Mouse (Mus musculus) layer of hippocampus, adult 9-11 months (tissue): ENCODE data around the gene Rb1.

Experiments
- DNase-seq: peaks from one replicate; pipeline ENCODE4 v3.0.0; 2022

The Rb1 gene

DNA sequence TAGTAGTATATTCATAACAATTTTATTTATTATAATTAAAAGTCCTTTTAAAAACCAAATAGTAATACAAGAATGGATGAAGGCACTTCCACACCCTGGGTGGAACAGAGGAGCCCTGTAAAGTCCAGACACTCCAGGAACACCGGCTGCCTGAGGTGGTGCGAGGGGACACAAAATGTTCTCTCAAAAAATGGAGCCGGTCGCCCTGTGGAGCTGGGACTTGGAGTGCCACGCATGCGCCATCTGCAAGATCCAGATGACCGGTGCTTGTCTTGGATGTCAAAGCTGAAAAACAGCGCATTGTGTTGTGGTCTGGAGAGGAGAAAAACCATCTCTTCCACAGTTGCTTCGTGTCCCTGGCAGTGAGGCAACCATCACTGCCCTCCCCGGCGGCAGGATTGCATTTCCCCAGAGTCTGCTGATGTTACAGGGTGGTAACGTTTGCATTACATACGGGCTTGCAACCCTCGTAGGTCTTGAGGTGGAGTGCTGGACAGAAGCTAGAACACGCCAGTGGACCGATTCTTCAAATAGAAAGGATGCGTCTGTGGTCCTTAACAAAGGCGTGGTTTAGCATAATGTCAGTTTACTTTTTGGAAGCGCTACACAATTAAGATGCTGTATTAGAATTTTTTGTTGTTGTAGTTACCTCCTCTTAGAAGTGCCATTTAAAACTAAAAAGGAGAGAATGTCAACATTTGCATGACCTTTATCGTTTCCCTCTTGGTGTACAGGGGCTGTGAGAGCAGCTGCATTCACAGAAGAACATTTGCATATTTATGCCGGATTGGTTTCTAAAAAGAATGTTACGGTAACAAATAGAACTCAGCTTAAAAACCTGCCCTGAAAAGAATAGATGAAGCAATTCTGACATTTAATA is 9.5 kb upstream of the Rb1 start:
- no peak for DNase-seq

DNA sequence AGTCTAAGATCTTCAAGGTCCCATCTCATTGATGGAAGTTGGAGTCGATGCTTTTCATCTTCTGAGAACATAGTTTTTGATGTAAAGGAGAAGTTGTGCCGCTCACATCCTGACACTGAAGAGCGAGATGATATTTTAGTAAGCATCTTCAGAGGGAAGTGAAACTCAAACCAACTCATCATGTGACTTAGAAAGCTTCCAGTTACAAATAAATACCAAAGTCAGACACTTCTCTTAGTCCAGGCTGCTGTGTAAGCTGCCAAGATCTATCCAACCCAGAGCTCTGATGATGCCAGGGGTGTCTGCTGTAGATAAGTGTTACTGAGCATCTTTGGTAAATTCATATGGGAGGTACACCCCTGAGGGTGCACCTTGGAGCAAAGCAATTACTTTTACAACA is 8.3 kb upstream of the Rb1 start:
- DNase-seq = no peak

DNA sequence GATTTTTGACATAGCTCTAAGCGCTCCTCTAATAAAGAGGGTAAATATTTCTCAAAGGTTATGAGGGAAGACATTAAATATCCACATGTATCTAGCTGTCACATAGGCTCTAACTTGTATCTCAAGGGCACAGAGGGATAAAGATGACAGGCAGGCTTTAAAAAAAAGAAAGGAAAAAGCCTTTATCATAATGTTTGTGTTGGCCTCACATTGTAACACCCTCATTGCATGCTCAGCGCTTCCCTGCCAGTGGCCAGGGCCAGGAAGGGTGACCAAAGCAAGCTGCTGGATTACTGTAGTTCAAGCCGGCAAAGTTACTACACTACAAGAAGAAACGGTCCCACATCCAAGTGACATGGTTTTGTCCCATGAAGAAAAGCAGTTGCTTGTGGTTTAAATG is 5.8 kb upstream of the Rb1 start:
- no peak for DNase-seq

DNA sequence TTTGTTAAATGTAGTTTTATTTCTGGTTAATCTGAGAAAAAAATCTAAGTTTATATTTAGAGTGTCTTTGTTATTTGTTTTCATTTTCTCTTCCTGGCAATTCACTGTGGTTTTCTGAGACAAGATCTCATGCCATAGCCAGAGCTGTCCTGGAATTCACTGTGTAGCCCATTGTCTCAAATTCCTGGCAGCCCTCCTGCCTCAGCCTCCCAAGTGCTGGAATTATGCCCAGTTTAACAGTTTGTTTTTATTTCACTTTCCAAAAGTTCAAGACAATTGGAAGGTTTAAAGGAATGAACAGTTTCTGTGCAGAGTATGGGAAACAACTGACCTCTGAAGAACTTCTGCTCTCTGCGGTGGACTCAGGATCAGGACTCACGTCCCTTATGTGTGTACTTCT is 4.2 kb upstream of the Rb1 start:
- no peak for DNase-seq

DNA sequence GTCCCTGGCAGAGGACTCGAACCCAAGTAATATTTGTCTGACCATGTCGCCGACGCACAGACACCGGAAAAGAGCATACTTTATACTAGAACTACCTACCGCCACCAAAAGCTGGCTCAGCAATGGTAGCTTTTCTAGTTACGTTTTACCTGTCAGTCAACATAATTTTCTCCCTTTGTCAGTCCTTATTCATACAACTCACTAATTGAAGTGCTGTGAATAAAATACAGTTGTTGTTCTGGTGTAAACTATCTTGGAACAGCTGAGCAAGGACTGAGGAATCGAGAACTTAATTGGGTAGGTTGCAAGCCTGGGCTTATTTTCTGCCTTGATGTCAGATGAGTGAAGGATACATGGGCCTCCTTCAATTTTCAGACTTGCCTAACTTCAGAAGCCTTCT is 889 bp upstream of the Rb1 start:
- DNase-seq = no peak

DNA sequence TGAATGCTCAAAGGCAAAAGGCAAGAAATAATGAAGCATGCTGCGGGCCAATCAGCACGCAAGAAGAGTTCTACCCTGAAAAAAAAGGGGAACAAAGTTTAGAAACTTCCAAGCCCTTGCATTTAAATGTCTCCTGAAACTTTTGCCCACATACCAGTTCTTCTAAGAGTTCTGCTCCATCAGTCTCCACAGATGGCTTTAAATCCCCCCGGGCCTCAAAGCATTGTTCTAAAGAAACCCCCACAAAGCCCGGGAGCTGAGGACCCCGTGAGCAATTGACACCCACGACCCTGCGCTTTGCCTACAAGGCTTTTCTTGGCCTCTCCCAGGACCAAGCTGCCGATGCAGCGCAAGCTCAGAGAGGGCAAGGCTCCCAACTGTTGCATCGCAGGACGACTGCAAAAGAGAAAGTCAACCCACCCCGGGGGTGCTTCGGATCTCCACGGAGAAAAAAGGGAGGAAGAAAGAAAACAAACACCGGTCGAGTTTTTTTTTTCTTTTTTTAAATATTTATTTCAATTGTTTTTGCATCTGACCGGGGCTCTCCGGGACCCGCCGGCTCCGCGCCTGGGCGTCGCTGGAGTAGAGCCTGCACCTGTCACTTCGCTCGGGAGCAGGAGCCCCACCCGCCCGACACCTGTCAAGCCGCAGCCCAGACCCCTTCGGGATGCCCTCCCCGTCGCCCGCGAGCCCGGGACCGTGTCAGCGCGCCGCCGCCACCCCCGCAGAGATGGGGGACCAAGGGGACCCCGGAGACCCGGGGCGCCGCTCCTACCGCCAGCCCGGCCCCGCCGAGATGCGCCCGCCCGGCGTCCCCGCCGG is 777 bp downstream of the Rb1 start:
- DNase-seq = no peak

DNA sequence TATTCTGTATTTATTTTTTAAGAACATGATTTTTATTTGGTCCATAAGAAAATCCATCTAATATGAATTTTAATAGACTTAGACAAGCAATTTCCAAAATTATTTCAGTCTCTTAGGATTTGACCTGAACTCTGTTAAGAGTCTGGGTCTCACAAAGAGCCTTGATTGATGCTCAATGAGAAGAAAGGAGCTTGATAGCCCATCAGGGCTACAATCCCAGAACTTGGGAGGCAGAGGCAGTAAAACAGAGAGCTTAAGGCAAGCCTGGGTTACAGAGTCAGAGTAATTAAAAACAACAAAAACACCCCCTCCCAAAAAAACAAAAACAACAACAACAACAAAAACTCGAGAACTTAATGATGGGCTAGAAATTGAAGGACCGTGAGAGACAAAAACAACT is 1.7 kb downstream of the Rb1 start:
- no peak for DNase-seq

DNA sequence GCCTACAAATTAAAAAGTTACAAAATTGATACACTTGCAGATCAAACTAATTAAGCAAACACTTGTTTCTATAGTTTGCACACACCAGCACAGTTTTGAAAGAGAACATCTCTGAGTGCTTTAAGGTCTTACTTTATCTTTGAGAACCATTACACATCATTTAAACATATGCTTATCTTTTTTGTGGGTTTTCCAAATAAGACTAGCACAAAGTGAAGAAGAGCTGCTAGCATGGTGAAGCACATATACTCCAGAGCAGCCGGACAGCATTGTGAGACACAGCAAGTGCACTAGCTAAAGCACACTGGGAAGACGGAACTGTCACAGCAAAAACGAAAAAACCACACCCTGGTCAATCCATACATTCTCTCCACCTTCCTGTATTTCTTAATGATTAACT is 3.5 kb downstream of the Rb1 start:
- DNase-seq = no peak

DNA sequence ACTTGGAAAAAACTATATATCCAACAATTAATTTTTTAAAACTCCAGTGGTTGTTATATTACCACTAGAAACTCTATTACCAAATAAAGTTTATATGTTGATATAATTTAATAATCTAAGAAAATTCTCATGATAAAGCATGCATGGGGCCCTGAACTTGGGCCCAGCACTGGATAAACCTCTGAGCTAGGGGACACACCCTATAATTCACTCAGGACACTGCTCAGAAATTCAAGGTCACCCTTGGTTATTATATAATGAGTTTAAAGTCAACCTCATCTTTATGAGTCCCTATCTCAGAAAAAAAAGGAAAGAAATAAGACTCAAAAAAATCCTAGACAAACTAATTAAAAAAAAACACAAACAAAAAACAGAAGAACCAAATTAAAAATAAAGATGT is 8.7 kb downstream of the Rb1 start:
- DNase-seq = no peak

DNA sequence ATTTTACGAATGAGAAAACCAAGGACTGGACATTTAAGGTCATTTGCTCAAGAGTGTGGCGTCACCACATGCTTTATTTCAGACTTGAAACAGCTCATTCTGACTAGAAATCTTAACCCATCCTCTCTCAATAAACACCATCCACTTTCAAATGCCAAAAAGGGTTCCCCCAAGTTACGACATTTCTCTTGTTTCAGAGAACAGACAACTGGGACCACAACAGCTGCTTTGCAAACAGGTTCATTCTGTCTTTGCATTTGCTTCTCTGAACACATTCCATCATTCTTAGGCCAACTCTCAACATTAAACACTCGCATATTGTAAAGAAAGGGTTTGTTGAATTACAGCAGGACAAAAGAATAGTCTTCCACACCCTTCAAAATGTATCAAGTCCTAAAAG is 11.8 kb downstream of the Rb1 start:
- DNase-seq = no peak

DNA sequence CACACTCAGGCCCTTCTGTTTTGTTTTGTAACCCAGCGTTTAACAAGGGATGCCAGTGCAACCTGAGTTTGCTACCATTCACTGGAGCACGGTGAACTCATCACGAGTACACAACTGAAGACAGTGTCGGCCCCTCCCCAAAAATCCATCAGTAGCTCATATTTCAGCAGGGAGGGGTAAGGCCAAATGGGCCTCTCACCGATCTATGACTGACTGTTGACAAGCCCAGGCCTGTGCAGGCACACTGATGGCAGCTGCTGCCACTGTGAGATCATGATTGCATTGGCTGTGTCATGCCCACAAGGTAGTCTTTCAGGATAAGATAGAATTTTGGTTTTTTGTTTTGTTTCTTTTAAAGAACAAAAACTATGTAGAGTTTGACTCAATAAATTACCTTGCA is 12.2 kb downstream of the Rb1 start:
- no peak for DNase-seq

DNA sequence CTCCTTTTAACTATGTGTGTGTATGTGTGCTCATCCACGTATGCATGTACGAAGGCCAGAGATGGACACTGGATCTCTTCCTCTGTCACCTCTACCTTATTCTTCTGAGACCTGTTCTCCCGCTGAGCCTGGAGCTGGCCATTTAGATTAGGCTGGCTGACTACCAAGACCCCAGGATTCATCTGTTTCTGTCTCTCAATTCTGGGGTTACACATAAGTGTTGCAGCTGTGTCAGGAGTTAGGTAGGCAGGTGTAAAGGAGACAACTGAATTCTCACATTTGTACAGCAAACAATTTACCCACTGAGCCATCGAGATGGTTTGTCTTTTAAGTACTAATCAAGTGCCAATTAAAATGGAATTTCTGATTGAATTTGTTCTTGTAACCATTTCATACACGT is 12.7 kb downstream of the Rb1 start:
- no peak for DNase-seq

DNA sequence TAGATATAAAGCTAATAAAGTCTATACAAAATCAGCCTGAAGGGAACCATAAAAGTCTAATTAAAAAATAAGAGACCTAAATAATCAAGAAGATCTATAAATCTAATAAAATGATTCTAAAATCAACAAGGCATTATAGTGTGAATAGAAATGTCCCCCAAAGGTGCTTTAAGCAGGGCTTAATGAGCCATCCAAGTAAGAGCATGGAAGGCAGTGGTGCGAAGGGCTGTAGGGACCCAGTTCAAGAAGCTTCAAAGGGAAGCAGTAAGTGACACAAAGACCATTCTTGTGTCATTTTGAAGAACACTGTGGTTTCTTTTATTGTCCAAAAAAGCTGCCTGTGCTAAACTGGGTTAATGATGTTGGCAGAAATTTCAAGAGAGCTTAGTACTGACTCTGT is 18.1 kb downstream of the Rb1 start:
- DNase-seq = no peak

DNA sequence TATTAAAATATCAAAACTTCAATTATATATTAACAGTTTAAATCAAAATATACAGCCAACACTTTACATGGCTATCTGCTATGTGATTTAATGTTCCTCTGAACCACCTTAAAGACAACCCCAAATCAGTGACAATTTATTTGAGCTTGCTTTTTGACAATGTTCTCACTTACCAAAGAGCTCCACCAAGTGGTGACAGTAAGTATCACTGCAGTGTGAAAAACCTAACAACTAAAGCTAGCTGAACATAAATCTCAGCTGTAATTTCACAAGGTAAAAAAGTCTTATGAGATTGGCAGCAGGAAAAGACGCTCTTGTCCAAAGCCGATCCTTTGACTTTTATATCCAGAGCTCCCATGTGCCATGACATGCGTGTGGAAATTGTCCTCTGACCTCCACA is 22.4 kb downstream of the Rb1 start:
- no peak for DNase-seq

DNA sequence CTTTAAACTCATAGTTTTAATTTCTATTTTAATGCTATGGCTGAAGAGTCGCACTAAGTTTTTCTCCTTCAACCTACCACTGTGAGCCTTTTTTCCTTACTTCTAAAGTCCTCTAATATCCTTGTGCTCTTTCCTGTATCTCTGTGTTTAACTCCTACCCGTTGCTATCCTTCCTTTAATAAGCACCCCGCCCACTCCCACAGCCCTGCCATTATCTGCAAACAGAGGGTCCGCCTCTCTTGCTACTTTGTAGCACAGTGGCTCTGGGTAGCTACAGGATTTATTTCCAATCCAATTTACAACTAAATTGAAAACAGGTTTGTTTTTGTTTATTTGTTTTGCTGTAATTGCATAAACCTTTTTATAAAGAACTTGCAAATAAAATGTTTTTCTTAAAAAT is 23.8 kb downstream of the Rb1 start:
- DNase-seq = no peak

DNA sequence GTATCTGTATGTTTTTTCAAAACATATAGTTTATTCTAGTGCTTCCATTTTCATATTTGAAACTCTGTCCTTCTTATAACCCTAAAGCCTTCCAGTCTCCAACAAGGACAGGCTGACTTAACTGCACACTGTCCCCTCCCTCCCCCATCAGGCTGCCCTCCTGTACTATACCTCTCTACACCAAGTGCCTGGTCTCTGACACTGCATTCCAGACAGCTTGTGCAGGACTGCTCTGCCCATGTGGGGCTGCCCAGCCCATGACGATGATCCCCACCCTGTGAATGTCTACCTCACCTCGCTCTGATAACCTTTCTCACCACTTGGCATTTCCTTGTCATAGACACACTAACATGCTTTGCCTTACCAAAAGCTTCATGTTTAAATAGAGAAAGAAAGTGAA is 30.1 kb downstream of the Rb1 start:
- DNase-seq = no peak

DNA sequence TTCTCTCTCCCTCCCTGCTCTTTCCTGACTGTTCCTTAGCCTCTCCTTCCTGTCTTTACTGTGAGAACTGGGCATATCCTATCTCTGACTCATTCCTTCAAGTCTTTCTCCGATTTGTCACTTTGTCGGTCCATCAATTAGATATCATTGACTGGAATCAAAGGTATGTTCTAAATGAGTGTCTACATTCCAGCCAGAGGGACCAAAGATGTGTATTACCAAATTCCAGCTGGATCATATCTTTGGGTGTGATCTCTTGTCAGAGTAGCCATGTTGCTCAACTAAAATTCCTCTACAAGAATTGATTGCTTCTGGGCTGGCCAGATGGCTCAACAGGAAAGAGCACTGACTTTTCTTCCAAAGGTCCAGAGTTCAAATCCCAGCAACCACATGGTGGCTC is 32.0 kb downstream of the Rb1 start:
- no peak for DNase-seq

DNA sequence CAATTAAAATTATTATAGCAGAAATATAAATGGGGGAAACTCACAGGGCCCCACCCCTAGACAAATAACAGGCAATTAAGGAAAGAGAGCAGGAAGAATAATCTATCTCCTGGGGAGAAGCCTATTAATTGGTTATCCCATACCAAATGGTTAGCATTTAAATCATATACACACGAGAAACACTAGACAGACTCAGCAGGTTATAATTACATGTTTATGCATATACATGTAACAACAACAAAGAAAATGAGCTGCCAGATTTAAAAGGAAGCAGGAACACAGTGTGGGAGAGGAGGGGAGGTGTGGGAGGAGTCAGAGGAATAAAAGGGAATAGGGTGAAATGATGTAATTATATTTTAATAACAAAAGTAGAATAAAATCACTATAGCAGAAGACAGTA is 33.2 kb downstream of the Rb1 start:
- DNase-seq = no peak

DNA sequence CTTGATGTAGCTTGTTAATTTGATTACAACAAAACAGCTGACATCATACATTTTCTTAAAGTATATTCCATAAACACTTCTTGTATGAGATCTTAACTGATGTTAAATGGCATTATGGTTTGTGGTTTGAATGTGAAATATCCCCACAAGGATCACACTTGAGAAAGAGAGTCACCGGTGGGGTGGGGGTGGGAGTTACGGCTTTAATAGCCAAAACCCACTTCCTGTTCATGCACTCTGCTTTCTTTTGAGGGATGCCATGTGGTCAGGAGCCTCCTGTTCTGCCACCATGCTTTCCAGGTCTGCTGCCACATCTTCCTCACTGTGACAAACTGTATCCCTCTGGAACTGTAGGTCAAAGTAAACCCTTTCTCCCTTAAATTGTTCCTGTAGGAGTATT is 35.7 kb downstream of the Rb1 start:
- DNase-seq = no peak

DNA sequence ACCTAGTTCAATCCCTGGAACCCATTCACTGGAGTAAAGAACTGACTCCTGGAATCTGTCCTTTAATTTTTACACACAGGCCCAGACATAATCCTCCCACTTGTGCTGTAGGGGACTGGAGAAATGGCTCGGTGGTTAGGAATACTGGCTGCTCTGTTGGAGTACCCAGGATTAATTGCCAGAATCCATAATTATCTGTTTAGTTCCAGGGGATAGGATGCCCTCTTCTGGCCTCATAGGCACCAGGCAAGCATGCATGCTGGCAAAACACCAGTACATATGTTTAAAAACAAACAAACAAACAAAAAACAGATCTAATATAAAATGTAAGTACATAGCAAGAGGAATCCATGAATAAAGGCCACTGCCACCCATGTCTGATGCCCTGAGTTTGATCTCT is 44.6 kb downstream of the Rb1 start:
- no peak for DNase-seq

DNA sequence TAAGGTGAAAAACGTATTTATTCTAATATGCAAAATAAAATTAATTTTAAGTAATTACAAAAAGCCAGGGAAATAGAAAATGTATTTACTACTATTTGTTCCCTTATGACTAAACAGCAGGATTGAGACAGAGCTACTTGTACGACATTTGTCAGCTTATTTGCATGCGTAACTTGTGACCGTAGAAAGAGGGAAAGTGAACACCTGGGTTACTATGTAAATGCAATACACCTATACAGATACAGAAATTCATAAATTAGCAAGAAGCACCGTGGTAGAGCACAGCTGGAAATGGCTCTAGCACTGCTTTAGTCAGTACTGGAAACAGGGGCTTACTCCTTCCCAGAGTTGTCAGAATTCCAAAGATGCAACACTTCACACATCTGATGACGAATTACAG is 46.5 kb downstream of the Rb1 start:
- no peak for DNase-seq

DNA sequence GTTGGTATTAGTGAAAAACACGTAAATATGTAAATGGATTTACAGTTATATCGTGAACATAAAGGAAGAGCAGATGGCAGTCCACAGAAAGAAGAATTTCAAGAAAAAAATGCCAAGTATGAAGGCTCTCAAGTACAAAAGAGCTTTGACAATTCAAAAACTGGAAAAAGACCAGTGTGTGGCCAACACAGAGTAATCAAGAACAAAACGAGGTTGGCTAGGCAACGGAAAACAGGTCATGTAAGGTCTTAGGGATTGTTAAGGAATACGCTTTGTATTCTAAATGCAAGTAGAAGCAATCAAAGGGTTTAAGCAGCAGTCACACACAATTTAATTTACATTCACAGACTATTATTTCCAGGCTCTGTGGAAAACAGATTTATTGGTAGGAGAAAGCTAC is 53.8 kb downstream of the Rb1 start:
- no peak for DNase-seq

DNA sequence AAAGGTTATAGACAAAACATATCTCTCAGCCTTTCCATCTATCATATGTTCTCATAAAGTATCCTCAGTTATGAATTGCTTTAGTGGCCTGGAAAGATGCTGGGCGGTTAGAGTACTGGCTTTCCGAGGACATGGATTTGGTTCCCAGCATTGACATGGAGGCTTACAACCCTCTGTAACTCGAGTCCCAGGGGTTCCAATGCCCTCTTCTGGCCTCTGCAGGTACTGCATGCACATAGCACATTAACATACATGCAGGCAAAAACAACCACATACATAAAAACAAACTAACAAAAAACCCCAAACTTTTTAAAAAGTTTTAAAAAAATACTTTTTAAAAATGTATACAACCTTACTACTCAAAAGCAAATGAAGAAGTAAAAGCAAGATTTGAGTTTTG is 59.5 kb downstream of the Rb1 start:
- DNase-seq = no peak

DNA sequence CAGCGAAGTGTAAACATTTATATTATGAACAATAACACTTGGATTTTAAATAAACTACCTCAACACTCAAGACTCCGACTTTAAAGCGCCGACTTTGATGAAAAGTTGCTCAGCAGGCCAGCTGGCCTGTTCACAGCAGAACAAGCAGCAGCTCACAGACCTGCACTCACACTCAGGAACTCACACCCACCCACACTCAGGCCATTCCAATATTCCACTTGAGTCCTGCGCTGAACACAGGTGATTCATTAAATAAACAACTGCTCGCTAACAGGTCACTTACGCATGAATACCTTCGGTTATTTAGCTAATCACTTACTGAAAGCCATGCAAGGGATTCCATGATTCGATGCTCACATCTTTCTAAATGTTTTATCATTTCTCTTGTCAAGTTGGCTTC is 63.4 kb downstream of the Rb1 start:
- no peak for DNase-seq

DNA sequence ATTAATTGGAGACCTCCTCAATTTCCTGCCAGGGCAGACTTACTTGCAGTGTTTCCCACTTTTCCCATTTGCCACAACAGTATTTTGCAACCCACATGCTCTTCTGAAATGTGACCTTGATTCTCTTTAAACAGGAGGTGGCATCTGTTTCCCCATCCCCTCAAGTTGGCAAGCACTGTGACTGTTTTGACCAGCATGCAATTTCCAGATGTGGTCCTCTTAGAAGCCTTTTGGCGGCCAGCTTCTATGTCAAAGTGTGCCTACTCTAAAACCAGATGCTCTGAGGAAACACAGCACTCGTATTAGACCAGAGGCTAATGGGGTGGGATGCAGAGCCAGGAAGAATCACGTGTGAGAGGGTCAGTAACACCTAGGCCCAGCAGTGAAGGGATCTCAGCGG is 67.4 kb downstream of the Rb1 start:
- DNase-seq = no peak
